Mouse (Mus musculus) hindbrain, embryonic 14.5 days (tissue): Measurements from ENCODE around the gene Gm28269. TPM values are rescaled to one million over a fixed set of nuclear protein-coding genes. Genes with fewer than 3 reads are reported as not detected.

ENCODE experiments used
- polyA plus RNA-seq: library from polyadenylated mRNA; unstranded; fragments of >200 nt; fragmentation: Nextera tagmentation; extraction: Ambion mirVana; gene quantifications from 2 replicates; pipeline ENCODE4 v1.2.1, GENCODE M21; 2014

Gm28269 gene
- polyA plus RNA-seq, 1 experiment from 2014 or later: not detected

Other genes with a start within 250 kb of the Gm28269 start
- not detected in 2 replicates for gene Slc6a14, start 30.2 kb downstream of the Gm28269 start, polyA plus RNA-seq